Mouse (Mus musculus) cerebellum, adult 9-10 months (tissue): ENCODE measurements around the gene Ano6.

Experiments
- DNase-seq: peaks from one replicate; pipeline ENCODE4 v3.0.0; 2022

Ano6 gene

GRCm38 (mm10) chr15:95829553-95830205 lies 39.0 kb downstream of the Ano6 start:
- no peak for DNase-seq

- DNase-seq, result no peak
These were observed 39.5 kb downstream of the Ano6 start for GRCm38 (mm10) chr15:95830206-95830560.

- DNase-seq, result no peak
These were observed 42.6 kb downstream of the Ano6 start for GRCm38 (mm10) chr15:95833292-95833691.

DNA sequence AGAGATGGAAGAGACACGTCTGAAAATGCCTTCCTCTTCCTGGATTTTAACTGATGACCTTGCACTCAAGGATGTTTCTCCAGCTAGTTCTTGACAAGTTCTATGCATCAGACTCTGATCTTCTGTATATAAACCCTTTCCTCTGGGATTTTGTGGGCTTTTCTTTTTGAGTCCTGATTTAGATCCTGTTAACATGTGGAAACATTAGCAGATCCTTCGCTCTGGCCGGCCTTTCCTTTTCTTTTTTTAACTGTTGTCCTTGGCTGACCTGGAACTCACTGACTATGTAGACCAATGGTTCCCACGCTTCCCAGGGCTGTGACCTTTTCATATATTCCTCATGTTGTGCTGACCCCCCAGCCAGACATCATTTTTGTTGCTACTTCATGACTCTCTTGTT lies 45.4 kb downstream of the Ano6 start:
- DNase-seq, result no peak

GRCm38 (mm10) chr15:95836646-95837434 lies 46.2 kb downstream of the Ano6 start:
- DNase-seq, result no peak

DNA sequence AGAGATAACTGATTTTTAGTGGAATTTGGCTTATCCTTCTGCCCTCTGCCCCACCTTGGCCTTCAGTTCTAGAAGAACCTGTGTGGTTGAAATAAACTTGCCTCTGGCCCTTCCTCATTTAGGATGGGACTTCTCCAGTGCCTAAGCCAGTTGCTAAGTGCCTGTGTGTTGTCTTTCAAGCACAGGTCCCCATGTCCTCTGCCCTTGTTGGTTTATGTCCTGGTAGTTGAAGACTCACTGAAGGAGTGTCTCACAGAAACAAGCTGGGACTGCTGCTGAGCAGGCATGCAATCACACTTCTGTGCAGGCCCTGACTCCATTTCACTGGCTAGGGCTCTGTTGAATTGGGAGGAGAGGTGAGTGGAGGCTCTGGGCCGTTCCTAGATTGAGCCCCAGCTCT lies 46.9 kb downstream of the Ano6 start:
- DNase-seq, result no peak

GRCm38 (mm10) chr15:95838171-95839020 lies 47.8 kb downstream of the Ano6 start:
- DNase-seq, result no peak

DNA sequence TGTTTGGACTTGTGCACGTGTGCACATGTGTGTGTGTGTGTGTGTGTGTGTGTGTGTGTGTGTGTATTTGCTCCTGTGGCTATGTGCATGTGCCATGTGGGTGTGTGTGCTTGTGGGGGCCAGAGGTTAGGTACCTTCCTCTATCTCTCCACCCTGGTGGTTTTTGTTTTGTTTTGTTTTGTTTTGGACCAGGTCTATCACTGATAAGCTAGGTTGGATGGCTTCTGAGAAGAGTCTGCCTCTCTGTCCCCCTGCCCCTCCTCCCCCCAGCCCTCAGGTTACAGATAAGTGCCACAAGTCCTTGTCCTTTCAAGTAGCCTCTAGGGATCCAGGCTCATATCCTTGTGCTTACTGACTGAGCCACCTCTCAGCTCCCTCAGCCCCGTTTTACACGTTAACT lies 49.1 kb downstream of the Ano6 start:
- DNase-seq, result no peak

GRCm38 (mm10) chr15:95843183-95843949 lies 52.7 kb downstream of the Ano6 start:
- DNase-seq, result no peak

DNA sequence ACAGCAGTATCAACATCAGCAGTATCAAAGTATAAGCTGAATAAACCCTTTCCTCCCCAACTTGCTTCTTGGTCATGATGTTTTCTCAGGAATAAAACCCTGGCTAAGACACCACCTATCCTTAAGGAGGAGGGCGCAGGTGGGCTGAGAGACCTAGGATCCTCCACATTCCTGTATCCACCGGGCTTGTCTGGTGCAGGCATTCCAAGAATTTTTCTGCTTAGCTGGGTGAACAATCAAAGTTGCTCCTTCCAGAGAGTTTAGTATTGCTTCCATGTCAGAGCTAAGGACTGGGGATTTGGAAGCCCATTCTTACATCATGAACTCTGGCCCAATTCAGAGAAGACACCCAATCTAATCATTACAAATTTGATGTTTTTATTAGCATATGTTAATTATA lies 53.8 kb downstream of the Ano6 start:
- no peak for DNase-seq

DNA sequence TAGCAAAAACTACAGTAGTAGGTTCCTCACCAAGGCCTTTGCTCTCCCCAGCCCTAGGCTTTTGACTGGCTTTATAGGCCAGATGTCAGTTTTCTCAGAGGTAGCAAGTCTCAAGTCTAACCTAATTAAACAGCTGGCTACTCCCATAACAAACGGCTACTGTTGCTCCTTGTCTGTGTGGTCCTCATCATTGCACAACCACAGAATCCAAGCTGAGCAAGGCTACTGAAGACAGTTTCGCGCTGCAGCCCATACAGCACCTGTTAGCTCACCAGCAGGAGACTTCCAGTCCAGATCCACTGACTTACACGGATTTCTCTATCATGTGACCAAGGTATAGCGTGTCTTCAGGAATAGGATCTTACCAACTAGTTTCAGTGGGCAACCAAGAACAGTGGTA lies 55.5 kb downstream of the Ano6 start:
- DNase-seq, result no peak

DNA sequence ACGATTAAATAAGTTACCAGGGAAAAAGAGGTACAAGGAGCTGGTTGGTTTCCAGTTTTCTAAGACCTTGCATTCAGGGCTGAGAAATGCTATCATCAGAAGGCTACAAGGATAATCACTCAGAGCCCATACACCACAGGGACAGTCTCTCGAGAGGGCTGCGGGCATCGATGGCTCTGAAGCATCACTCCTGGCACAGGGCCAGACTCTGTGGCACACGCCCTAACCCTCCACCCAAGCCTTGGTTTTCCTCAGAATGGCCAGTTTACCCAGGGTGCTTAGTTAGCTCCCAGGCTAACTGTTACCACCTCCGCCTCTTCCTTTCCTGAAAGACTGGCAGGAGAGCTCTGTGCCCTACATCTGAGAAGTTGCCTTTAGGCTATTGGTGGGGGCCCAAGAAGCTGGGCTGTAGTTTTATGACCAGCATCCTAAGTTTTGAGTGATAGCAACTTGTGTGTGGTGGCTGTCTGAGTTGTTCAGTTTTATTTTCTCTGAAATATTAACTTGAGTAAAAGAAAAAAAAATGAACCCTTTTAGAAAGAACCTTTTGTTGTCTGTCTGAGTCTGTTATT lies 57.9 kb downstream of the Ano6 start:
- no peak for DNase-seq

GRCm38 (mm10) chr15:95849513-95850411 lies 59.1 kb downstream of the Ano6 start:
- DNase-seq, result no peak

DNA sequence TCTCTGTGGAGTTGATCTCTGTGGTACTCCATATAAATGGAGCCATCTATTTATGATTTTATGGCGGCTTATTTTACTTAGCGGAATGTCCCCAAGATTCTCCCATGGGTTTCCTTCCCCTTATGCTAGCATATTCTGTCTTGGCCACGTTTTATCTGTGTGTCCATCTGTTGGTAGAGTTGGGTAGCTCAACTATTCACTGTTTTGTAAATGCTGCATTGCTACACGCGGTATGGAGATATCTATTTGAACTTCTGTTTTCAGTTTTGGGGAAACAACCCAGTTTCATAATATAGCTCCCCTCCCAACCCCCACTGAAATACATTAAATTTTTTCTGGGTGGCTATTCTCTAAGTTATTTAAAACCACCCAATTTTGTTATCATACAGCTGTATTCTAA lies 59.9 kb downstream of the Ano6 start:
- DNase-seq, result no peak

DNA sequence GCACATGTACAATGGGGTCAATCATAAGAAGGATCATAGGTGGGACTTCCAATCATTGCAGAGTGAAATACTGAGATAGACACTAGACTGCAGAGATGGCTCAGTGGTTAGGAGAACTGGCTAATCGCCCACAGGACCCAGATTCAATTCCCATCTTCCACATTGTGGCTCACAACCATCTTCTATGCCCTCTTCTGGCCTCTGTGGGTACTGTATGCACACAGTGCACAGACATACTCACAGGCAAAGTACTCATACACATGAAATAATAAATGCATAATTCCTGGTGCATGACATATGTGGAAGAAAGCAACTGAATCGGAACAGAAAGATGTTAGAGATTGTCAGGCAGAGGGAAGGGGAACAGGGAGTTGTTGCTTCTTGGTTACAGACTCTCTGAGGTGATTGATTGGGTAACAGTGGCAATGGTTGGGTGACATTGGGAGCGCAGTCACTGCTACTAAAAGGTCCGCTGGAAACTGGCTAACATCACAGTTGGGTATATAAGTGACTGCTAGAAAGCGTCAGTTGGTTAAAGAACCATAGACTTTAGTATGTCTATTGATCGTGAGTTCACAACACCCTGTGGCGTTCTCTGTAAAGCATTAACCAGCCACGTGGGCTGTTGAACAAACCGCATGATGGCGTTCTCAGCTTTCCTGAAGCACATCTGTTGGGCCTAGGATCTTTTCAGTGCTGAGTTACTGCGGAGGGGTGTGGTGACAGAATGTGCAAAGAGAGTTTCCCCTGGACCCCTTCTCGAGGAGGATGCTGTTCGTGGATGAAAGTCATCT lies 64.6 kb downstream of the Ano6 start:
- DNase-seq, result no peak

- DNase-seq, result no peak
These were observed 65.3 kb downstream of the Ano6 start for GRCm38 (mm10) chr15:95855953-95856352.

GRCm38 (mm10) chr15:95856684-95857595 lies 66.3 kb downstream of the Ano6 start:
- DNase-seq, result no peak

DNA sequence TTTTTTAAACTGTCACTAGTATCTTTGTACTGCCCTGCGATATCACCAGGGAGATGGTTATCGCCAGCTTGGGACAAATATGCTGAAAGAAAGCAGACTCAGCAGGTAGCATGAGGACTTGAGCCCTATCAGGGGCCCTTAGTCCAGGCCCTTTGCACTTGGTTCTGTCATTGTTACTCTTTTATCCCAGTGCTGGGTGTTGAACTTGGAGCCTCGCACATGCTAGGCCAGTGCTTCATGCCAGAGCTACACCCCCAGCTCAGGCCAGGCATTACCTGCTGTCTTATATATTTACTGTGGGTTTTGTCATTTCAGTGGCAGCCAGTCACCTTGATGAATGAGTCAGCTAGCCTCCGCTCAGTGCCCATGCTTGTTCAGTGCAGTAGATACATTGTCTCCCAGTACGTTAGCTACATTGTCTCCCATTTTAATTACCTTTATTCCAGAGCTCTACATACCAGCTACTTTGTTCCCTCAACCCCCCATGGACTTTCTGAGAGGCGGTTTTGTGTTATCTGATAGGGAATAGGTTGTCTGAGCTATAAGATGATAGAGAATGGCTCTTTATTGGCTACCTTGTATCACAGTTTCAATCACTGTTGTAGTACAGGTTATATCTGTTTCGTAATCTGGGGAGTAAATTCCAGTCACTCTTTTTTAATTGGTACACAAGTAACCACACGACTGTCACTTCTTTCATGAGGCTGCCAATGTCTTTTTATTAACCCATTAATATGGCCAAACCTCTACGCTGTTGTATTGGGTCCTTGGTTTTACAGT lies 68.4 kb downstream of the Ano6 start:
- no peak for DNase-seq
